Mouse (Mus musculus) layer of hippocampus, postnatal 36 days (tissue): ENCODE measurements around the gene Ulk4. TPM values are rescaled to one million over a fixed set of nuclear protein-coding genes. Genes with fewer than 3 reads are reported as not detected.
"Not testable (repeated sequence)": the region's sequence is repeated elsewhere in the genome, so short reads cannot be mapped to it uniquely, and the experiment has no call there.

ENCODE experiments used
- DNase-seq, 2 experiments: peaks; one replicate each; pipeline ENCODE4 v3.0.0; 2022
- total RNA-seq, 2 experiments: library from RNA; stranded (reverse); gene quantifications; 2 replicates each; pipeline ENCODE4 v1.2.3; 2021

Gene Ulk4
- total RNA-seq, 2 experiments from 2014 or later = 7.2 to 10.6 TPM

DNA sequence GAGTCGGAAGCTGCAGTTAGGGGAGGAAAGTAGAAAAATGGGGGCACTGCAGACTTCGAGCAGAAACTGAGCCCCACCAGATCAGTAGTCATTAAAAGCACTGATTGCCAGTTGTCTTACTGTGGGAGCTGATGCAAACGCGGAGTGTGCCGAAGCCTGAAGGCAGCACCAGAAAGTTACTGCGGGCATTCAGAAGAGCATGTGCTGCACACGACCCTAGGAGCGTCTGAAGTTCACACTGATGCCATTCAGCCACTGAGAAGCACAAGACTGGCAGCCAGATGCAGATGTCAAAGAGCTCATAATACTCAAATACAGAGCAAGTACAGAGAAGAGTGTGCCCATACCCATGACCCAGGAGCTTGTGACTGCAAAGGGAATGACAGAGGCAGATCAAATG, 216.7 kb downstream of the Ulk4 start:
- no peak for DNase-seq

GRCm38 (mm10) chr9:121059286-121059685, 217.7 kb downstream of the Ulk4 start:
- DNase-seq = no peak

- no peak for DNase-seq
Observed at GRCm38 (mm10) chr9:121058538-121058937, 218.5 kb downstream of the Ulk4 start.

DNA sequence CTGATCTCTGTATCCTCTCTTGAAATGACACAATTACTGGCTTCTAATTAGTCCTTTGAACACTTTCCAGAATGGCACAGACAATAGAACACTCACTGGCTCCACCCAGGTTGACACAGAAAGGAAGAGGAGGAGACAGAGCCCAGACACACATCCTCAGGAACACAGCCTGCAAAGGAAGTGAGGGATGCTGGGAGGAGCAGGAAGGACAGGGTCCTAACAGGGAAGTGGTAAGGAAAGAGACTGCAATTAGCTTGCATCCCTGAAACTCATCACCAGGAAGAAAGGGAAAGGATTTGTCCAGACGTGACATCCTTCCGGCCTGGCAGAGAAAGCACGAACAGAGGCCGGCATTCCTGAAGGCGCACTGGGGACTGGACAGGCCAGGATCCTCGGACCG, 218.9 kb downstream of the Ulk4 start:
- DNase-seq = no peak

DNA sequence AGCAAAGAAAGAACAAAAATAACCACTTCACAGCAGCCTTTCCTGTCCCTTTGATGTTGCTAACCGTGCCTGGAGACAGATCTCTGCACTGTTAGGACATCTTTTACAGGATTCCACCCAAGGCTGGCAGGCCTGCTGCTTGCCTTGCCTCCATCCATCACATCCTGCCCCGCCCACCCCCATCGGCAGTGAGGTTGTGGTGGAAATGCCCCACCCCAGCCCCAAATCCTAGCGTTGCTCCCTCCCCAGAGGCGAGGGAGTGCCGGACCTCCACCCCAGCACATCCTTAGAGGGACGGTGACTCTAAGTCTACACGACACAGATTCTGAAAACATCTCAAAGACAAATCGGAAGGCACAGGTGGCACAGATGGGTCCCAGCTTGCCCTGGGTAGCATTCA, 219.6 kb downstream of the Ulk4 start:
- no peak for DNase-seq

- DNase-seq = no peak
Observed at GRCm38 (mm10) chr9:121056526-121056925, 220.5 kb downstream of the Ulk4 start.

- no peak for DNase-seq
Observed at GRCm38 (mm10) chr9:121056036-121056435, 221.0 kb downstream of the Ulk4 start.

DNA sequence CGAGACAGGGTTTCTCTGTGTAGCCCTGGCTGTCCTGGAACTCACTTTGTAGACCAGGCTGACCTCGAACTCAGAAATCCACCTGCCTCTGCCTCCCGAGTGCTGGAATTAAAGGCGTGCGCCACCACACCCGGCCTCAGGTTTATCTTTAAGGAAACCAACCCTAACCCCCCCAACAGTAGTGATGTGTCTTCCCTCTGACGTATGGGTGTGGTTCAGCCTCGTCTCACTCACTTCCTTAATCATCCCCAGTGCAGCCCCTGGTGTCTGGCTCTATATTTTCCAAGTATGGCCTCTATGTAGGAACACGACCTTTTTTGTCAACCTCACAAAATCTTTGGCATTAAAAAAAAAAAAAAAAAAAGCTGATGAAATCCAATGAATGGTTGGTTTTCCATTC, 231.3 kb downstream of the Ulk4 start:
- DNase-seq = not testable (repeated sequence)

DNA sequence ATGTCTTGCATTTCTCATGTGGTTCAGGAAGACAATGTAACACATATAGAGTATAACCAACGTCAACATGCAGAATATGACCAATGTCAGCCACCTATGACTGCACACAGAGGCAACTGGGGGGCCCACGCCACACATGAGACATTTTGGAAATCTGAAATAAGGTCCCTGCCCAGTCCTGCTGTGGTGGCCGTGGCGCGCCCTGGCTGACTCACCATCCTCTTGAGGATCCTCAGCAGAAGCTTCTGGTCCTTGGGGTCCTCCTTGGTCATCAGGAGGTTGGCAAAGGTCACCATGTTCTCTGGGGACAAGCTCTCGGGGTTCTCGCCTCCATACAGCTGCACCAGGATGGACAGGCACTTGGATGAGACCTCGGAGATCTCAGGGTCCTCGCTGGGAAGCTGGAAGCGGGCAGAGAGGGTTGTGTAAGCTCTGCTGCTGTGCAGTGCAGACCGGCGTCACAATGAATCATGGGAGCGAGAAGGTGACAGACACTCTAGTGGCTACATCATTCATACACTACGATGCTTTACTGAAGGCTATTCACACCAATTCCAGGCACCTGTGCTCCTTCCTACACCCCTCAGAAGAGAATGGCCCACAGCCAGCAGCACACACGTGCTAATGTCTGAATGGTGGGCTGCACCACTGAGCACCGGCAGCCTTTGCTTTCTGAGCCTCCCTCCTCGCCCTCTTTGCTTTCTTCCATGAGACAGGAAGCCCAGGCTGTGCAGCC, 232.4 kb downstream of the Ulk4 start:
- no peak for DNase-seq

- no peak for DNase-seq
Observed at GRCm38 (mm10) chr9:121043021-121043420, 234.0 kb downstream of the Ulk4 start.

DNA sequence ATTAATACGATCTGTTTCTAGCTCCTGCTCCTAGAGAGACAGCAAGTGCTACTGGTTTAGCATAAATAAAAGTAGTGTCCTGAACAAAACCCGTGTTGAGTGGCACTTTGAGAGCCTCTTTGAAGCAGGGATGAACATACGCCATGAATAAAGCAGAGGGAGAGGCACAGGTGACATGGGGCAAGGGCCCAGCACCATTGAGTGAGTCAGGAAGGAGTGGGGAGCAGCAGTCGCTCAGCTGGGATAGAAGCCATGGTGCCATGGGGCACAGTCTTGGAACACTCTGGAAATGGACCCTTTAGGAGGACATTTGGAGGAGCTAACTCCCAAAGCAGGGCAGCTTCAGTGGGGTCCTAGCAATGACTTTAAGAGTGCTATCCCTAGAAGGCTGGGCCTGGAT, 238.6 kb downstream of the Ulk4 start:
- DNase-seq = no peak

GRCm38 (mm10) chr9:121037975-121038374, 239.0 kb downstream of the Ulk4 start:
- DNase-seq = no peak

DNA sequence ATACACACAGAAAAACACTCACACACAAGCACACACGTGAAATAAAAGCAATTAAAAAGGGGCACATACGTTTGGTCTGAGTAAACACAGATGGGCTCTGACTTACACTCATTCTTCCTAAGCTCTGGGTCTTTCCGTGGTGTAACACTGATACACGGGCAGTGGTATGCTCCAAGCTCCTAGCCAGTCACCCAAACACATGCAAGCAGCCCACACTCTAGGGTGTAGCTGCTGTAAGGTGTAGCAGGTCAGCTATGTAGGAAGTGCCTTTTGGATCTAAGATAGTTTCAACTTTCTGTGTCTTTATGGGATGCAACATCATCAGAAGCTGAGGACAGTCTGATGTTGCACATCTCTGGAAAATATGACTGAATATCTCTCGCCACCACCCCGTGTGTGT, 241.7 kb downstream of the Ulk4 start:
- no peak for DNase-seq

DNA sequence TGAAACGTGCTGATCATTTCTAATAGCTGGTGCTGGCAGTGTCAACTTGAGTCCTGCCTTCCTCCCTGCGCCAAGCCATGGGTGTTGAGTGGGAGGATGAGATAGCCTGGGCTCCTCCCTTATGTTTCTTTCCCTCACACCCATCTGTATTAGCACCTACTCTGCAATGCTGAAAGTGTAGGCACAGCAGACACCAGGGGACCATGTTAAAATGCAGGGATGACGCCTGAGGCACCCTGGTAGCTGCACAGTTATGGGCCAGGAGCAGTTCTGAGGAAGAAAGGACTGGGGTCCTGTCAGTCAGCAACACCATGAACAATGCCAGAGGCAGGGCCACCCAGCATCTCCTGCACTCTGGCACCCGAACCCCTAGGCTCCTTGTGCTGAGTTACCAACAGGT, 243.4 kb downstream of the Ulk4 start:
- DNase-seq = no peak

DNA sequence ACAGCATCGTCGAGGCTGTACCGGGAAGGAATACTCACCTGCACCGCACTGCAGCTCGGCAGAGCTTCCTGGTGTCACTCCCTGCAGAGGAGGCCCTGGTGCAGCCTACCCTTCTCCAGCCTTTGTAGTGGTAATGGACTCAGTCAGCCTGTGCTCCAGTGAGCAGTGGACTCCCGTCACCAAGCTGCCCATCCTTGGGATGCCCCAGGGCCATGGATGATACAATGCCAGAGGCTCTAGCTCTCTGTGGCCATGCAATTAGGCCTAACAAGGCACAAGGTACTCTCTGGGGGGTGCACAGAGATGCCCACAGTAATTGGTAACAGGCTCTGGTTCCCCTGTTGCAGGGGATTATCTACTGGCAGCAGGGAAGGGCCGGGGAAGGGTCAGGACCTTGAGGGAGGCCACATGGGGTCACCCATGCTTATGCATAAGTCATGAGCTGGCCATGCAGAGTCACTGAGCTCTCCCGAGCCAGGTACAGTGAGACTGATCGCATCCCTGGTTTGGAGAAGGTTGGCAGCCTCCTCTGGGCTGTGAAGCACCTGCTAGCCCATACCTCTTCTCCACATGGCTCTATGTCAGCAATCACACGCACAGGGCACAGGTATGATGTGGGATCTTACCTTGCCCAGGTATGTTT, 244.6 kb downstream of the Ulk4 start:
- no peak for DNase-seq

DNA sequence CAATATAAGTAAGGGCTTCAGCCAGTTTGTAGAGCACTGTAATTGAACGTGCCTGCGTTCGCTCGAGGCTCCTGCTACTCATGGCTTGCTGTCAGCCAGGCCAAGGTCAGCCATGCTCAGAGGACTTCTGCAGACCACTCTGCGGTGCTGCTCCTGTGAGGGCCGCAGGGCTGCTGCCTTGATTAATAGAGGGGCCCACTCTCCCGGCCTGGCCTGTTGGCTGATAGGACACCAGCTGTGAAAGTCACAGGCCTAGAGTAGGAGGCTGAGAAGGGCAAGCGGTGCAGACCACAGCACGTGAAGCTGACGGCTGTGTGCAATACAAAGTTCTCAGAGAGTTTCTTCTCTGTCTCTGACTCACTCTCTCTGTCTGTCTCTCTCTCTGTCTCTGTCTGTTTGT, 246.0 kb downstream of the Ulk4 start:
- no peak for DNase-seq

DNA sequence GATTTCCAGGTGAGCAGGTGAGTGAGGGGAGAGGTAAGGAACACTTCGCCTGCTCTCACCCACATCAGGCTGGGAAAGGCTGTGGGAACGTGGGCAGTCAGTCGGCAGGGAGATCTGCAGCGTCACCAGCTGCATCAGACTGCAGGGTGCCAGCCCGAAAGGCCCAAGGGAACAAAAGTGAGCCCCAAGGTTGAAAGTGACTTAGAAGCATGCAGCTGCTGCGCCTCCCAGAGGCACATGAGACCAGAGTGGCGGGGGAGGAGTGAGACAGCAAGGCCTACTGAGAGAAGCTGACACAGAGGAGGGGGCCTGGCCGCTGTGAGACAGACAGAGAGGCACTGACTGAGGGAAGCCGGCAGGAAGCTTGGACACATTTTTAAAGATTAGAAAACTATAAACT, 247.2 kb downstream of the Ulk4 start:
- DNase-seq = no peak

- DNase-seq = peak; percentile 32 to 54
Observed at GRCm38 (mm10) chr9:121023526-121024264, 253.3 kb downstream of the Ulk4 start.

GRCm38 (mm10) chr9:121020360-121020759, 256.6 kb downstream of the Ulk4 start:
- DNase-seq = no peak

DNA sequence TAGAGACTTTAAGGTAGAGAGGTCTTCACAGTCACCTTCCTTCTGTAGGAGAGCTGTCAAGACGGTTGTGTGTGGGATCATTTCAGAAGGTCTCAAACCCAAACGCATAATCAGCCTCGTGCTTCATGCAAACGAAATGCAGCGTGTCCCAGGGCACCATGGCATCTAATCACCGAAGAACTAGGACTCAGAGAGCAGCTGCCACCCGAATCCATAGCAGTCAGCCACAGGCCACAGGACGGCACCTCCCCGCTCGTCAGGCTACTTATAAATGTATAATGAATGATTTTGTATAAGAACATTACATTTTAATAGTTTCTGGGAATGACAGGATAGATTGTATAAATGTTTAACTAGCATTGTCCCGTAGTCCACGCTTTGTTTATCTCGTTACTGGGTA, 257.1 kb downstream of the Ulk4 start:
- DNase-seq = no peak

DNA sequence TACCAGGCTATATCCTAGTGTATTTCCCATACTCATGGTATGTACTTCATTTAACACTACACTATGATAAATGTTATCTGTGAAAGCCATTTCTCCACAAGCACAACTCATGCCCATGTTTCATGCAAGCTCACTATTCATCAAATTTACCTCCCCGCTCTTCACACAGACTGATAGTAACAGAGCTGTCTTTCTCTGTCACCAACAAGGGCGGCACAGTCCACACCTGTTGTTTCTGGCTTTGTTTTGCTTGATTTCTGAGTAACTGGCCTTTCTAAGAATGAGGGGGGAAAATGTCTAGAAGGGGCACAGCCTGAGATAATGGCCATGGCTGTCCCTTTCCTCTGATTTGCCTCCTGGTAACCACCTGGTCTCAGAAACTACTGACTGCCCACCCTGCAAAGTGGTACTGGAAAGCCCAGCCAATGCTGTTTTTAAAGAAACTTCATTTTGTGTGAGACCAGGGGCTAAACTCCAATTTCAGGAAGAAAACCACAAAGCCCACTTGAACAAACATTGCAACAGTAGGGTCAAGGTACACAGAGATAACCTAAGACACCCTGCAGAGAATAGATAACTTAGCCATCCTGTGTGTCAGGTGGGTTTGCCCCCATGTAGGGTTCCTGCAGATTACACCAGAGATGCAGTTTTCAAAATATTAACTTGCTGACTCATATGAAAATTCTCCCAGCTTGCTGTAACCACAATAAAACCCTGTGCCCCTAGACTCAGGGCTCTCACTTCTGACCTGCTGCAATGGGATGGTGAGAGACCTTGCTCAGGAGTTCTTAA, 258.3 kb downstream of the Ulk4 start:
- no peak for DNase-seq

- DNase-seq = no peak
Observed at GRCm38 (mm10) chr9:121015810-121016502, 261.0 kb downstream of the Ulk4 start.
